Mouse (Mus musculus): Measurements from ENCODE around the gene Cntn3.

Gene Cntn3

DNA sequence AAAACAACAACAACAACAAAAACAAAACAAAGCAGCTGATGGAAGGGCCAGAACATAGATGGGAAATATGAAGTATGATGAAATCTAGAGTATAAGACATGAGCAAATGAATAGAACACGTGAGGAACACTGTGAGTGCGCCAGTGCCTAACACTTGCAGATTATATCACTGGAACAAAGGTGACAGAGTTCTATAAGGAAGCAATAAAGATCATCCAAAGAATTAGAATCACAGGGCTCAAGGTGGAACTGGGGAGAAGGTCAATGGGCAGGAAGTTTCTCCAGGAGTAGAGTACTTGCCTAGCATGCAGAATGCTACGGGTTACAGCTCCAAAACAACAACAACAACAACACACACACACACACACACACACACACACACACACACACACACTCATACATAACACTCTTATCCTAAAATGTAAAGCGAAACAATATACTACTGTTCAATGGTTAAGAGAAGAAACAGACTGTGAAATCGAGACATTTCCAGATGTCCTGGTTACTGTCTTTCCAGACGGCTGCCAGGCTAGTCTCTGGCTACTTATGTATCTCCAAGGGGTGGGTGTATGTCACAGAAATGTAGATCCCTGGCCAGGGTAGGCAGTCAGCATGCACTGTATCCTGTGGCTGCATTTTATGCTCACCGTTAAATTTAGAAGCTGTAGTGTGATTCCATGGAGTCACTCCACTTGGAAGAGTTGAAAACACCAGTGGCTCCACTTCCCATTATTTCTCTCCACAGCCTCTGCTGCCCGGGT is 94.4 kb downstream of the Cntn3 start:
- DNase-seq = no peak

DNA sequence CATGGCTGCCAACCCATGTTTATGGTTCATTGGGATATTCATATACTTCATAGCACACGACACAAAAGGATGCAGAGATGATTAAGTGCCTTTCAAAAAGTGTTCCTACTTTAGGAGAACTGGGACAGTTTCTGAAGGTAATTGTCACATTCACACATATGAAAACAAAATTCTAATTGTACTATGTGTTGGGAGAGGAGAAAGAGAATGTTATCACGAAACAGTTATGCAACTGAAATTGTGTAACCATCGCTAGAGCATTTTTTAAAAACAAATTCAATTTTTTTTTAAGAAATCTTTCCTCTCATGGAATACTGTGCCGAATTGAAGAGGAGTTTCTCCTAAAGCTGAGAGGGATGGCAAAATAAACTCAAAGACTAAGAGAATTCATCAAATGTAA is 134.5 kb downstream of the Cntn3 start:
- DNase-seq = no peak

- DNase-seq = peak; percentile 6
Measured at GRCm38 (mm10) chr6:102427549-102427948, 145.4 kb downstream of the Cntn3 start.

DNA sequence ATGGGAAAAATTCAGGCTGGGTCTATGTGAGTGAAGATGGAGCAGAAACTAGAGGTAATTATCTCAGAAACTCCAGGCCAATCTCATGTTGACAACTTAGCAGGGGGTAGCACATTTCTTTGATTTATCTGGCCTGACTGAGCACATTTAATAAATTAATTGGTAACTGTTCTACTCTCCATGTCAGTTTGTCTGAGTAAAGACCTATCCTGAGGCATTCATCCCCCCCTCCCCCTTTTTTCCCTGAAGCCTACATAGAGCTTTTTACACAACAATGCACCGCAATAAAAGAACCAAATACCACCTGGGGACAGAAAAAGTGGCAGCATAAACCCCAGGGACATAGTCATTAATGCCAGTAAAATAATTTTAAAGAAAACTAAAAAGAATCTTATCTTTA is 151.1 kb downstream of the Cntn3 start:
- DNase-seq = no peak

GRCm38 (mm10) chr6:102388590-102388989 is 184.3 kb downstream of the Cntn3 start:
- no peak for DNase-seq

GRCm38 (mm10) chr6:102372112-102372511 is 200.8 kb downstream of the Cntn3 start:
- no peak for DNase-seq

- DNase-seq = no peak
Measured at GRCm38 (mm10) chr6:102363880-102364279, 209.0 kb downstream of the Cntn3 start.

GRCm38 (mm10) chr6:102363291-102363832 is 209.5 kb downstream of the Cntn3 start:
- DNase-seq = no peak

- no peak for DNase-seq
Measured at GRCm38 (mm10) chr6:102332144-102332543, 240.8 kb downstream of the Cntn3 start.

- no peak for DNase-seq
Measured at GRCm38 (mm10) chr6:102326711-102327110, 246.2 kb downstream of the Cntn3 start.

DNA sequence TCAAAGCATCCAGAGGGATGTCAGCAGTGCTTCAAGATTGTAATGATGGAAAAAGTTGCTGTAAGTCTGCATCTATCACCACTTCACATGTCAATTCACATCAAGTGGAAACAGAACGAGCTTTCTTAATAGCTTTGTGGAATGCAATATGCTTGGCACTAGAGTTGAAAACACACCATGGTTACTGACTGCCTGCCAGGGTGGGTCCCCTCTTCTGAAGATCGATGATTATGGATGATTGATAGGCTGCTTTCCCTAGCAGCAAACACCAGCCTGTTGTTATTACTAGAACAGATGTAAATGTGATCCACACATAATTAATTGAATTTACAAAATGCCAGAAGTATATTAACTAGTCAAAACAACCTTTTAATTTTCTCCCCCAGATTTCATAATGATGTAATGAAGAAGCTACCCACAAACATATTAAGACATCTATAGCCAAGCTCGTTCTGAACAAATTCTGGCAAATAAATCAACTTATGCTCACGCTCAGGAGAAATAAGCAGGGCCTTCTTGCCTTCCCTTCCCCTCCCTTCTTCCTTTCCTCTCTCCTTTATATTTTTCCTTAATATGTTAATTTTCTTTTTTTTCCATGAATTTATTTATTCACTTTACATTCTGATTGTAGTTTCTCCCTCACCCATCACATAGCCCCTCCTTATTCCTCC is 250.2 kb downstream of the Cntn3 start:
- DNase-seq = no peak

GRCm38 (mm10) chr6:102319755-102320154 is 253.1 kb downstream of the Cntn3 start:
- DNase-seq = no peak

DNA sequence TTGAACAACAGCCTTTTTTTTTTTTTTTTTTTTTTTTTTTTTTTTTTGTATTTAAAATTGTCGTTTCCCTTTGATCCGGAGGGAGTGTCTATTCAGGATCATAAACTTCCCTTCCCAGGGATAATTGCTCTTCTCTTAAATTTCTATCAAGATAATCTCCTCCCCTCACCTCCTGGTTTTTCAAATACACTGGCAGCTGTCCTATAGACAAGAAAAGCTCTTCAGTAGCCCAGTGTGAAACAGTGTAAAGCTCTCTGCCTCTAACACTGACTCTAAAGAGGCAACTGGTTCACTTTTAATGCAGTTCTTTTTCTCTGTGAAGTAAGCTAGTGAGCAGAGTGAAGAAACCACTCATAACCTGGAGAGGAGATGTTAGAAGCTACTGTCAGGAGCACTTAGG is 290.0 kb downstream of the Cntn3 start:
- no peak for DNase-seq

- no peak for DNase-seq
Measured at GRCm38 (mm10) chr6:102231015-102231414, 341.9 kb downstream of the Cntn3 start.

- no peak for DNase-seq
Measured at GRCm38 (mm10) chr6:102186316-102186715, 386.6 kb downstream of the Cntn3 start.

- DNase-seq = no peak
Measured at GRCm38 (mm10) chr6:102170913-102171312, 402.0 kb downstream of the Cntn3 start.

DNA sequence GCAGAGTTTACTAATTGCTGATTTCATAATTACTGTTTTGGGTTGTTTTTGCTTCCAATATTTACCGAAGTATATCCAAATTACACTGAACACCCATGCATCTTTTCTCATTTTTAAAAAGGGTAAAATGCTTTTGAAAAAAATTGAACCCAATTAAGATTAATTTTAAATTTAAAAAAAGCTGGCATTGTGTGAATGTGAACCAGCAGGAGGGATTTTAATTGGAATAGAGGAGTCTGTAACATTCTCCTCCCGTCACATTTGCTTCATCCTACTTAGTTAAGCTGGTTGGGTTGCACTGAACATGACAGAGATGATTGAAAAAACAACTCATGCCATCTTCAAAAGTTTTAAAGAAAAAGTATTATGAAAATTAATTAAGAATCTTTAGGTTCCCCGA is 411.7 kb downstream of the Cntn3 start:
- no peak for DNase-seq

DNA sequence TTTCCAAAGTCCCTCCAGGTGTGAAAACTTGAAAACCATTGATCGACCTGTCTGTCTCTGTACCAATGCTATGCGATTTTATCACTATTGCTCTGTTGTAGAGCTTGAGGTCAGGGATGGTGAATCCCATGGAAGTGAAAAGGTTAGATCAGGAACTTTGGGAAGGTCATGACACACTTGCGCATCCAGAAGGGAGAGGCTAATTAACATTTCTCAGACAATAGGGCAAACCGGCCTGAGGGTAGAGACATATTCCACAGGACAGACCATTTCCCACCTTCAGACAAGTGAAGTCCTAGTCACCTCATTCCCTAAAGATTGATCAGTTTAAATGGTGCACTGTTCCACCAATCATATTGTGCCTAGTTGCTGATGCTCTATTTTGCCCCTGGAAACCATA is 451.2 kb downstream of the Cntn3 start:
- DNase-seq = no peak

- DNase-seq = no peak
Measured at GRCm38 (mm10) chr6:102120003-102120402, 452.9 kb downstream of the Cntn3 start.

- DNase-seq = no peak
Measured at GRCm38 (mm10) chr6:102113629-102114028, 459.3 kb downstream of the Cntn3 start.
